Mouse (Mus musculus) liver, embryonic 11.5 days (tissue): Measurements from ENCODE around the gene Tmem206. TPM values are rescaled to one million over a fixed set of nuclear protein-coding genes. Genes with fewer than 3 reads are reported as not detected.
A peak's percentile ranks its signal among the peaks of the same experiment; 100 is the strongest.

Source experiments
- ATAC-seq: fragments of 200-750 bp; cut with Nextera tagmentation; replicated peaks from 2 replicates; pipeline ENCODE4 v1.8.0; 2017; ENCODE audit warnings: moderate number of reproducible peaks, mild to moderate bottlenecking, moderate TSS enrichment, moderate library complexity; ENCODE audit not compliant: low FRiP score
- DNase-seq: peaks from one replicate; pipeline ENCODE4 v3.0.0-alpha.2; 2017; ENCODE audit warnings: low spot score
- H3K27ac ChIP-seq: fragments of 300-500 bp; sonication (generic); 2 replicates; pipeline ENCODE4 v1.5.1; 2014; ENCODE audit warnings: mild to moderate bottlenecking, low read depth, low read length, control low read depth
- H3K27me3 ChIP-seq: fragments of 300-500 bp; sonication (generic); replicated peaks from 2 replicates; pipeline ENCODE4 v1.6.1; 2014; ENCODE audit warnings: low read length, mixed read lengths; ENCODE audit not compliant: control insufficient read depth, insufficient read depth
- H3K36me3 ChIP-seq: fragments of 300-500 bp; sonication (generic); 2 replicates; pipeline ENCODE4 v1.6.1; 2014; ENCODE audit warnings: mild to moderate bottlenecking, low read length, moderate library complexity, mixed read lengths; ENCODE audit not compliant: control insufficient read depth, insufficient read depth
- H3K4me1 ChIP-seq: fragments of 300-500 bp; sonication (generic); replicated peaks from 2 replicates; pipeline ENCODE4 v1.6.1; 2014; ENCODE audit warnings: low read length, mixed read lengths; ENCODE audit not compliant: control insufficient read depth, insufficient read depth
- H3K4me2 ChIP-seq: fragments of 300-500 bp; sonication (generic); 2 replicates; pipeline ENCODE4 v1.6.1; 2014; ENCODE audit warnings: mild to moderate bottlenecking, control low read depth, moderate library complexity
- H3K4me3 ChIP-seq: fragments of 300-500 bp; sonication (generic); 2 replicates; pipeline ENCODE4 v1.5.1; 2014; ENCODE audit warnings: low read depth, low read length, control low read depth
- H3K9ac ChIP-seq: fragments of 300-500 bp; sonication (generic); 2 replicates; pipeline ENCODE4 v1.6.1; 2014; ENCODE audit warnings: low read depth, low read length, control low read depth
- H3K9me3 ChIP-seq: fragments of 300-500 bp; sonication (generic); 2 replicates; pipeline ENCODE4 v1.6.1; 2016; ENCODE audit warnings: low read length, inconsistent platforms, mixed read lengths; ENCODE audit not compliant: control insufficient read depth
- WGBS: fragments of 180-500 bp; shearing (Covaris S2); extraction: QIAGEN DNeasy Blood & Tissue Kit; methylation state at CpG from one replicate; pipeline ENCODE4 v1.1.7; 2014; 5-methylcytosine and 5-hydroxymethylcytosine counted together
- polyA plus RNA-seq: library from polyadenylated mRNA; unstranded; fragments of >200 nt; fragmentation: Nextera tagmentation; extraction: Ambion mirVana; gene quantifications from 2 replicates; pipeline ENCODE4 v1.2.1, GENCODE M21; 2014

The Tmem206 gene
- polyA plus RNA-seq, 1 experiment from 2014 or later: 15.4 TPM

- 47% methylated on average over 2 of the region's 2 CpGs for WGBS
- no peaks in the 10 kb centered on the region for H3K9me3 ChIP-seq
- DNase-seq (no peak), ATAC-seq (no peak)
- peak overlapping the region; percentile 91 for H3K4me2 ChIP-seq
- peak overlapping the region; percentile 74 for H3K4me3 ChIP-seq
- no peak overlapping the region for H3K9ac ChIP-seq
- H3K4me1 ChIP-seq: peaks cover 23% of the 10 kb centered on the region
- H3K36me3 ChIP-seq: no peaks in the 10 kb centered on the region
- no peak overlapping the region for H3K27ac ChIP-seq
- no peaks in the 10 kb centered on the region for H3K27me3 ChIP-seq
Observed at GRCm38 (mm10) chr1:191394126-191394525, 68.4 kb downstream of the Tmem206 start.

- Histone ChIP-seq H3K36me3 (no peaks in the 10 kb centered on the region), H3K9ac (peak overlapping the region; percentile 91), H3K4me3 (peak overlapping the region; percentile 74), H3K27me3 (no peaks in the 10 kb centered on the region), H3K4me1 (peaks cover 23% of the 10 kb centered on the region), H3K4me2 (peak overlapping the region; percentile 91), H3K9me3 (no peaks in the 10 kb centered on the region), H3K27ac (no peak overlapping the region)
- DNase-seq (no peak), ATAC-seq (no peak)
- 33% methylated on average over 1 of the region's 1 CpGs for WGBS
Observed at GRCm38 (mm10) chr1:191395200-191395599, 69.5 kb downstream of the Tmem206 start.

GRCm38 (mm10) chr1:191395871-191396433 lies 70.2 kb downstream of the Tmem206 start:
- peak overlapping the region; percentile 91 for H3K9ac ChIP-seq
- DNase-seq (peak; percentile 70), ATAC-seq (no peak)
- H3K4me1 ChIP-seq: peaks cover 22% of the 10 kb centered on the region
- no peaks in the 10 kb centered on the region for H3K27me3 ChIP-seq
- no peaks in the 10 kb centered on the region for H3K36me3 ChIP-seq
- H3K4me3 ChIP-seq: peak overlapping the region; percentile 74
- H3K27ac ChIP-seq: peak overlapping the region; percentile 96
- WGBS: under 1% methylated on average over 42 of the region's 43 CpGs
- H3K9me3 ChIP-seq: no peaks in the 10 kb centered on the region
- peak overlapping the region; percentile 91 for H3K4me2 ChIP-seq

GRCm38 (mm10) chr1:191396446-191396845 lies 70.7 kb downstream of the Tmem206 start:
- WGBS: 0% methylated on average over 57 of the region's 74 CpGs
- peak overlapping the region; percentile 91 for H3K4me2 ChIP-seq
- no peak for DNase-seq

GRCm38 (mm10) chr1:191396897-191397849 lies 71.5 kb downstream of the Tmem206 start:
- Histone ChIP-seq H3K27me3 (no peaks in the 10 kb centered on the region), H3K4me3 (peak overlapping the region; percentile 74), H3K9me3 (no peaks in the 10 kb centered on the region), H3K4me2 (peak overlapping the region; percentile 91), H3K4me1 (peaks cover 16% of the 10 kb centered on the region), H3K9ac (peak overlapping the region; percentile 91), H3K36me3 (no peaks in the 10 kb centered on the region), H3K27ac (peak overlapping the region; percentile 96)
- WGBS: under 1% methylated on average over 77 of the region's 82 CpGs
- ATAC-seq: peak; percentile 96
- peak; percentile 100 for DNase-seq

More at GRCm38 (mm10) chr1:191396446-191396845, 70.7 kb downstream of the Tmem206 start:
- peaks cover 18% of the 10 kb centered on the region for H3K4me1 ChIP-seq
- H3K27ac ChIP-seq: peak overlapping the region; percentile 96
- H3K27me3 ChIP-seq: no peaks in the 10 kb centered on the region
- no peaks in the 10 kb centered on the region for H3K36me3 ChIP-seq
- ATAC-seq: peak; percentile 38
- H3K4me3 ChIP-seq: peak overlapping the region; percentile 74
- H3K9ac ChIP-seq: peak overlapping the region; percentile 91
- no peaks in the 10 kb centered on the region for H3K9me3 ChIP-seq

Other genes with a start within 250 kb of the Tmem206 start
- 5.7 and 6.0 TPM in 2 replicates for gene Batf3, start 228.1 kb upstream of the Tmem206 start, polyA plus RNA-seq
- gene Fam71a, start 161.1 kb upstream of the Tmem206 start, polyA plus RNA-seq: not detected in 2 replicates
- gene Atf3, start 107.9 kb upstream of the Tmem206 start, polyA plus RNA-seq: 3.1 and 3.6 TPM in 2 replicates
- gene Nenf, start 7.7 kb upstream of the Tmem206 start, polyA plus RNA-seq: 53.6 and 56.4 TPM in 2 replicates
- 32.4 and 39.9 TPM in 2 replicates for gene Ppp2r5a, start 77.4 kb downstream of the Tmem206 start, polyA plus RNA-seq
- gene Dtl, start 249.6 kb downstream of the Tmem206 start, polyA plus RNA-seq: 70.9 and 79.9 TPM in 2 replicates
- 54.1 and 57.6 TPM in 2 replicates for gene Ints7, start 249.7 kb downstream of the Tmem206 start, polyA plus RNA-seq